Mouse (Mus musculus) forebrain, postnatal 0 days (tissue): ENCODE data around the gene March5. TPM values are rescaled to one million over a fixed set of nuclear protein-coding genes. Genes with fewer than 3 reads are reported as not detected.
A peak's percentile ranks its signal among the peaks of the same experiment; 100 is the strongest.

Experiments used
- ATAC-seq: fragments of 200-750 bp; cut with Nextera tagmentation; 2 replicates; pipeline ENCODE4 v1.8.0; 2017; ENCODE audit warnings: mild to moderate bottlenecking, moderate library complexity
- DNase-seq: peaks from one replicate; pipeline ENCODE4 v3.0.0-alpha.2; 2015
- H3K27ac ChIP-seq: fragments of 300-500 bp; sonication (generic); 2 replicates; pipeline ENCODE4 v1.5.1; 2014; ENCODE audit warnings: low read depth, mild to moderate bottlenecking, antibody characterized with exemption, low read length, moderate library complexity, mixed read lengths
- H3K27me3 ChIP-seq: fragments of 300-500 bp; sonication (generic); 2 replicates; pipeline ENCODE4 v1.6.1; 2014; ENCODE audit warnings: mild to moderate bottlenecking, low read length, mixed read lengths; ENCODE audit not compliant: insufficient read depth
- H3K36me3 ChIP-seq: fragments of 300-500 bp; sonication (generic); 2 replicates; pipeline ENCODE4 v1.6.1; 2014; ENCODE audit warnings: mild to moderate bottlenecking, moderate library complexity; ENCODE audit not compliant: insufficient read depth
- H3K4me1 ChIP-seq: fragments of 300-500 bp; sonication (generic); 2 replicates; pipeline ENCODE4 v1.6.1; 2014; ENCODE audit warnings: antibody characterized with exemption; ENCODE audit not compliant: insufficient read depth
- H3K4me2 ChIP-seq: fragments of 300-500 bp; sonication (generic); 2 replicates; pipeline ENCODE4 v1.6.1; 2014; ENCODE audit warnings: low read depth, mild to moderate bottlenecking, moderate library complexity
- H3K4me3 ChIP-seq: fragments of 300-500 bp; sonication (generic); 2 replicates; pipeline ENCODE4 v1.5.1; 2014; ENCODE audit warnings: low read depth, low read length, mixed read lengths
- H3K9ac ChIP-seq: fragments of 300-500 bp; sonication (generic); 2 replicates; pipeline ENCODE4 v1.6.1; 2014; ENCODE audit warnings: mild to moderate bottlenecking
- H3K9me3 ChIP-seq: fragments of 300-500 bp; sonication (generic); 2 replicates; pipeline ENCODE4 v1.6.1; 2016; ENCODE audit warnings: low read length
- CTCF ChIP-seq: sonication (generic); IDR thresholded peaks from 2 replicates; pipeline ENCODE4 v1.5.1; 2016; ENCODE audit warnings: antibody characterized with exemption, control low read depth, low read depth
- WGBS: fragments of 180-500 bp; shearing (Covaris S2); extraction: QIAGEN DNeasy Blood & Tissue Kit; methylation state at CpG from one replicate; pipeline ENCODE4 v1.1.7; 2014; 5-methylcytosine and 5-hydroxymethylcytosine counted together
- polyA plus RNA-seq: library from polyadenylated mRNA; unstranded; fragments of >200 nt; fragmentation: Nextera tagmentation; extraction: Ambion mirVana; gene quantifications from 2 replicates; pipeline ENCODE4 v1.2.1, GENCODE M21; 2015
- total RNA-seq: library from RNA; depleted of rRNA; stranded (reverse); fragments of >200 nt; gene quantifications from 2 replicates; pipeline ENCODE4 v1.2.3, GENCODE M21; 2014

Gene March5
- total and polyA plus RNA-seq, 2 experiments from 2014 or later: 102 to 118 TPM

- no peak overlapping the region for H3K4me2 ChIP-seq
- no peak overlapping the region for H3K4me3 ChIP-seq
- no peak for TF ChIP-seq CTCF
- no peaks in the 10 kb centered on the region for H3K27me3 ChIP-seq
- H3K9ac ChIP-seq: no peak overlapping the region
- no peak overlapping the region for H3K27ac ChIP-seq
- H3K9me3 ChIP-seq: no peaks in the 10 kb centered on the region
- ATAC-seq (no peak), DNase-seq (no peak)
- 0 out of 2 replicates have a peak, but pooled peaks cover 3% of the 10 kb centered on the region for H3K4me1 ChIP-seq
- H3K36me3 ChIP-seq: no peaks in the 10 kb centered on the region
- 60% methylated on average over 5 of the region's 5 CpGs for WGBS
These were observed 33.9 kb downstream of the March5 start for GRCm38 (mm10) chr19:37241201-37241600.

GRCm38 (mm10) chr19:37242707-37243106 lies 35.4 kb downstream of the March5 start:
- Histone ChIP-seq H3K4me3 (no peak overlapping the region), H3K27ac (no peak overlapping the region), H3K9ac (no peak overlapping the region), H3K4me2 (no peak overlapping the region), H3K36me3 (no peaks in the 10 kb centered on the region), H3K9me3 (no peaks in the 10 kb centered on the region), H3K4me1 (0 out of 2 replicates have a peak, but pooled peaks cover 3% of the 10 kb centered on the region), H3K27me3 (no peaks in the 10 kb centered on the region)
- no peak for TF ChIP-seq CTCF
- ATAC-seq (no peak), DNase-seq (no peak)
- 37% methylated on average over 2 of the region's 2 CpGs for WGBS

GRCm38 (mm10) chr19:37246859-37247258 lies 39.5 kb downstream of the March5 start:
- no peaks in the 10 kb centered on the region for H3K4me1 ChIP-seq
- H3K9me3 ChIP-seq: no peaks in the 10 kb centered on the region
- no peak overlapping the region for H3K27ac ChIP-seq
- H3K36me3 ChIP-seq: no peaks in the 10 kb centered on the region
- no peaks in the 10 kb centered on the region for H3K27me3 ChIP-seq
- peak; percentile 45; the same call in 1 of the 2 replicates for ATAC-seq
- TF ChIP-seq CTCF: no peak
- no peak overlapping the region for H3K9ac ChIP-seq
- H3K4me3 ChIP-seq: no peak overlapping the region
- H3K4me2 ChIP-seq: no peak overlapping the region
- no peak for DNase-seq
- WGBS: 47% methylated on average over 3 of the region's 3 CpGs

GRCm38 (mm10) chr19:37248199-37248598 lies 40.9 kb downstream of the March5 start:
- Histone ChIP-seq H3K9ac (no peak overlapping the region), H3K4me2 (no peak overlapping the region), H3K4me3 (no peak overlapping the region), H3K4me1 (no peaks in the 10 kb centered on the region), H3K36me3 (no peaks in the 10 kb centered on the region), H3K9me3 (no peaks in the 10 kb centered on the region), H3K27ac (no peak overlapping the region), H3K27me3 (no peaks in the 10 kb centered on the region)
- DNase-seq (no peak), ATAC-seq (no peak)
- no peak for TF ChIP-seq CTCF
- 77% methylated on average over 3 of the region's 3 CpGs for WGBS

DNA sequence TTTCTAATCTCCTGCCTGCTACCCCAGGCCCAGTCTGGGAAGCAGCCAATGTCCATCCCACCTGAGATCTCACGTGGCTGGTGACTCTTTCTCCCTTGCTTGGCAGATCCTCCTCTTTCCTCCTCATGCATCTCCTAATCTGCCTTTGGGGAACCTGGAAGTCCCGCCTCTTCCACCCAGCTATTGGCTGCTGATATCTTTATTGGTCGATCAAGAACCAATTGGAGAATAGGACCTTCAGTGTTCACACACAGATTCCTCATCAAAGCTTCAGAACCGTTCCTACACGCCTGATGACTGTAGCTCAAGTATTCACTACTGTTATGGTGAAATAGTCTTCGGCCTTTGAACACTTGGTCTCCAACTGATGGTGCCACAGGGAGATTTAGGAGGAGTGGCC lies 44.8 kb downstream of the March5 start:
- no peaks in the 10 kb centered on the region for H3K27me3 ChIP-seq
- no peak overlapping the region for H3K4me3 ChIP-seq
- H3K27ac ChIP-seq: no peak overlapping the region
- no peak overlapping the region for H3K4me2 ChIP-seq
- ATAC-seq (no peak), DNase-seq (no peak)
- no peak overlapping the region for H3K9ac ChIP-seq
- TF ChIP-seq CTCF: no peak
- no peaks in the 10 kb centered on the region for H3K36me3 ChIP-seq
- WGBS: 65% methylated on average over 6 of the region's 6 CpGs
- no peaks in the 10 kb centered on the region for H3K9me3 ChIP-seq
- H3K4me1 ChIP-seq: no peaks in the 10 kb centered on the region

DNA sequence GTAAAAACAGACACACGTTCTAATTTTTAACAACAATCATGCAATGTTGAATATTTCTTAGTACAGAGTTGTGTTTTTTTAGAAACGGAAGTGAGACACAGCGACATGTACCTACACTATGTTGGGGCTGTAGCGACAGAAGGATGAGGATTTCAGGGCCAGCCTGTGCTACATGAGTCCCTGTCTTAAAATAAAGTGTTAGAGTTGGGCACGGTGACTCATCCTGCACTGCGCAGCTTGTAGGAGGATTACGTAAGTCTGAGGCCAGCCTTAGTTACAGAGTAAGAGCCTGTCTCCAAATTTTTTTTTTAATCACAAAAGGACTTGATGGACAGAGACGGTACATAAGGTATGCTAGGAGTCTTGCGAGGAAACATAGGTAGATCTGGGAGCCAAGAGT lies 48.0 kb downstream of the March5 start:
- no peaks in the 10 kb centered on the region for H3K4me1 ChIP-seq
- H3K27ac ChIP-seq: no peak overlapping the region
- H3K4me2 ChIP-seq: no peak overlapping the region
- no peak overlapping the region for H3K9ac ChIP-seq
- no peaks in the 10 kb centered on the region for H3K27me3 ChIP-seq
- TF ChIP-seq CTCF: no peak
- H3K9me3 ChIP-seq: no peaks in the 10 kb centered on the region
- no peak for ATAC-seq
- no peaks in the 10 kb centered on the region for H3K36me3 ChIP-seq
- WGBS: 93% methylated on average over 9 of the region's 9 CpGs
- DNase-seq: no peak
- no peak overlapping the region for H3K4me3 ChIP-seq

DNA sequence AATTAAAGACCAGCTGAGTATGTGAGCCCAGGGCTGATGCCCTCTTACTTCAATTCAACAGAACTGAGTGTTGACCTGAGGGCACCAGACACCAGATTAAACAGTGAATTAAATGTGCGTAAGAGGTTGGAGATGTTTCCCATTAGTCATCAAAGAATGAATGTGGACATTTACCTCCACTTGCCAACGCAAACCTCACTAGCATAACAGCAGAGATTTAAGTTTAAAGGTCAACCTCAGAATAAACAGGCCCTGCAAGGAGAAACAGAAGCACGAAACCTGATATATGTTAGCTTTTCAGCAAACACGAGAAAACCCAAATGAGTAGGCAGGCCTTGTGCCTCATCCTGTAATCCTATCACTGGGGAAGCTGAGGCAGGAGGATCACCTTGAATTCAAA lies 55.0 kb downstream of the March5 start:
- H3K4me1 ChIP-seq: no peaks in the 10 kb centered on the region
- H3K9ac ChIP-seq: no peak overlapping the region
- no peak overlapping the region for H3K4me3 ChIP-seq
- no peaks in the 10 kb centered on the region for H3K36me3 ChIP-seq
- no peak overlapping the region for H3K27ac ChIP-seq
- no peak for ATAC-seq
- no peak overlapping the region for H3K4me2 ChIP-seq
- DNase-seq: no peak
- H3K9me3 ChIP-seq: no peaks in the 10 kb centered on the region
- WGBS: 83% methylated on average over 4 of the region's 4 CpGs
- no peaks in the 10 kb centered on the region for H3K27me3 ChIP-seq
- no peak for TF ChIP-seq CTCF

- H3K4me1 ChIP-seq: no peaks in the 10 kb centered on the region
- no peak for DNase-seq
- H3K27ac ChIP-seq: no peak overlapping the region
- ATAC-seq: no peak
- peaks cover 2% of the 10 kb centered on the region; the same call in 1 of the 2 replicates for H3K36me3 ChIP-seq
- no peaks in the 10 kb centered on the region for H3K9me3 ChIP-seq
- TF ChIP-seq CTCF: no peak
- H3K27me3 ChIP-seq: no peaks in the 10 kb centered on the region
- H3K4me3 ChIP-seq: no peak overlapping the region
- 70% methylated on average over 8 of the region's 8 CpGs for WGBS
- no peak overlapping the region for H3K9ac ChIP-seq
- no peak overlapping the region for H3K4me2 ChIP-seq
These were observed 56.2 kb downstream of the March5 start for GRCm38 (mm10) chr19:37263566-37263942.
